Mouse (Mus musculus) cerebellum, postnatal 4 days (tissue): Measurements from ENCODE around the gene Acsl6.

ENCODE experiments used
- DNase-seq, 2 experiments: peaks; one replicate each; pipeline ENCODE4 v3.0.0; 2022; ENCODE audit warnings: low spot score in 2 of 2, mixed read lengths in 1 of 2

The Acsl6 gene

GRCm38 (mm10) chr11:54307139-54307816 is 3.7 kb downstream of the Acsl6 start:
- DNase-seq = peak in 1 of 2 experiments; percentile 49

- no peak for DNase-seq
Observed at GRCm38 (mm10) chr11:54310588-54310987, 7.0 kb downstream of the Acsl6 start.

DNA sequence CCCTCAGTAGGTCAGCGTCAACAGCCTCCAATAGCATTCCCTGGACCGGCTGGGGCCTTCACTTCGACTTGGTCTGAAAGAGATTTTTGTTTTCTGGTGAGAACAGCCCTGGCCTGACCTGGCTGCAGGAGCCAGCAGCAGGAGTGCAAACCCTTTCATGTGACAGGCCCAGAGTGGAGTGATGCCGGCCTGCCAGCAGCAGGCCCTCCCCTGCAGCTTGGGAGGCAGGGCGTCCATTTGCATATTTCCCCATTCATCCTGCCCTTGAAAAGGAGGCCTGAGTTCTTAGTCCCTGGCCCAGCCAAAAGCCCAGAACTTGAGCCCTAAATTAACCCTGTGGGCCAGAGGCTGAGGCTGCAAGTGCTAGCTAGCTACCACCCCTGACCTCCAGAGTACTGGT is 8.4 kb downstream of the Acsl6 start:
- no peak for DNase-seq

DNA sequence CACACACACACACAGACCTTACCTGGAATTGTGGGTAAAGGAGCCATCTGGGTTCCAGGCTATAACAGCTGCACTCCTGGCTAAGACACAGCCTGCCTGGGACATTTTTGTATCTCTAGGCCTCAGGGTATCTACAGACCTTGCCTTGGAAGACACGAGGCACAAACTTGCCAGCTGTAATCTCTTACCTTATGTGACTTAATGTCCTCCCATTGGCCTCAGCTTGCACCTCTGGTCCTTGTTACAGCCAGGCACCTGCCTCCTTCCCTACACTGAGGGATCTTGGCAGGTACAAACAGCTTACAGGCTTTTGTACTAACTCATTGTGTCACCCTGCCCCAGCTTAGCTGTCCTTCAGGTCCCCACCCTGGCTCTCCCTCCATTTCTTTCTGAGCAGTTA is 9.0 kb downstream of the Acsl6 start:
- DNase-seq = no peak

DNA sequence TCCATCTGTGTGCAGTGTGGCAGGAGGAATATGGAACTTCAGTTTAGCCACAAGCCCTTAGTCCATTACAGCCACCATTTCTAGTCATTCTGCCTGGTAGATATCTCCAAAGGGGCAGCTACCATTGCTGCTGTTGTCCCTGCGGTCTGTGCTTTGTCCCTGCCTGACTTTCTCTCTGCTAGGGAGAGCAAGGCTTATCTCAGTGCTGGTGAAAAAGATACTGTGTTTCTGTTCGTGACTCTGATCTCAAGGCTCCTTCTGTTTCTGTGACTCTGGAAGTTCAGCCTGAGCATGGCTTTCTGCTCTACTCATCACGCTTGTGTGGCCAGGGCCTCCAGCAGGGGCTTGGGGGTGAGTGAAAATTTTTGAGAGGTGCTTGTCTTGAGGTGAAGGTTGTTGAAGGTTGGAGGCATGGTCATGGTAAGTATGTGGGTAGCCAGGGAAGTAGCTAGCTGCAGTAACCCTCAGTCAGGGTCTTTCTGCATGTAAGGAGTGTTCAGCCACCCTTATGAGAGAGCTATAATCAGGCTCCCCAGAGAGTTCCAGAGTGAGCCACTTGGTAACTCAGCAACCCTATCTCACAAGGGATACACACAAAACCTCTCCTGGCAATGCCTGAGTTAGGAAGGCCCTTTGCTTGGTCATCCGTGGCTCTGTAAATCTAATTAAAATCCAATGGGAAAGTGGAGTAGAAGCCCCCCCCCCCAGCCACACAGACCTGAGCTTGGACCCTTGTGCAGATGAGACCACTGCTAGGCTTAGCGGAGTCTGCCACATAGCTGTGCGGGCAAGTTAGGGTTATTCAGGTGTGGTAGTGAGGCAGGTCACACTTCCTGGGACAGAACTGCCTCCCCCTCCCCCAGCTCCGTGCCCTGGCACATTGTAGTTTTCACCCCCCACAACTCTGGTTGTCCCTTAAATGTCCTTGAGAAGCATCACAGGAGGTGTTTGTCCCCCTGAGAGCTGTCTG is 10.1 kb downstream of the Acsl6 start:
- no peak for DNase-seq

DNA sequence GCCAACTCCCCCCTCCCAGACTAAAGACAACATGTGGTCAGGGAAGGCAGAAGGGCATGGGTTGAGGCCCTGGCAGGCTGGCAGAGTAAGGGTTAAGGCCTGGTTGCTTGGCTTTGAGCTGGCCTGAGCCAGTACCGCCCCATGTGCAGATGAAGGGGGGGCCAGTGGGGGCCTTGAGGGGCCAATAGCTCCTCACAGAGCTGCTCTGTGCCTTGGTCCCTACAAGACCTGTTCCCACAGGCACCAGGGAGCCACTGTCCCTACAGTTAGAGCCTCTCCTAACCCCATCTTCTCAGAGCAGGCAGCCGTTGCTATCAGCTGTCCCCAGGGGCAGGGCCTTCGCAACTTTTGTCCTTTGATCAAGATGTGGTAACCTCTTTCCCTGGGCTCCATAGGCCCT is 11.1 kb downstream of the Acsl6 start:
- DNase-seq = peak in 1 of 2 experiments; percentile 39

- DNase-seq = no peak
Observed at GRCm38 (mm10) chr11:54315336-54315735, 11.7 kb downstream of the Acsl6 start.

DNA sequence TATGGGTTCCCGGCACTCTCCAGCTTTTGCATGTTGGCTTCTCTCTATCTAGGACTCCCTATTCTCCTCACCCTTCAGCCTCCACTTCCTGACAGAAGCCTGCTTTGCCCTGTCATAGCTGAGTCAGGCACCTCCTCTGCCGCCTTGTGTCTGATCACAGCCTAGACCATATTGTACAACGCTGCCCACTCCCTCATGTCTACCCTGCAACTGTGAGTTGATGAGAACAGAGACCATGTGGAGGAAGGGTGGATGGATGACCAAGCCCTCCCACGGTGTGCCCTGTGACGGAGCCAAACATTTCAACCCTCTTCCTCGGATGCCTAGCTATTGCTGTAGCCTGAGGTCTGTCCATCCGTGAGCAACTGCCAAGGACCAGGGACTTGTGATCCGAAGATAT is 13.8 kb downstream of the Acsl6 start:
- DNase-seq = no peak

DNA sequence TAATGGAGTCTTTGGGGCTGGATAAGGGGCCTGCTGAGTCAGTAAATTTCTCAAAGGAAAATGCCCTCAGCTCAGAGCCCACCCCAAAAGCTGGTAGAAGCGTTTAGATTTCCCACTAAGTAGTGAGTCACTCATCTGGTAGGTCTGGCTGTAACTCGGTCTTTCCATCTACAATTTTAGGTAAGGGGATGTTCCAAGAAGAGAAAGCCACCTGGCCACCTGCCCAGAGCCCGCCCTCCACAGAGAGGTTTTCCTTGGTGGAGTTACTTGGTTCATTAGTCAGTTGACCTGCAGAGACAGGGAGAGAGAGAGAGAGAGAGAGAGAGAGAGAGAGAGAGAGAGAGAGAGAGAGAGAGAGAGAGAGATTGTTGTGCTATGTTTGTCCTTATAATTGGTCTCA is 14.2 kb downstream of the Acsl6 start:
- no peak for DNase-seq

GRCm38 (mm10) chr11:54321802-54322532 is 18.4 kb downstream of the Acsl6 start:
- DNase-seq = no peak

DNA sequence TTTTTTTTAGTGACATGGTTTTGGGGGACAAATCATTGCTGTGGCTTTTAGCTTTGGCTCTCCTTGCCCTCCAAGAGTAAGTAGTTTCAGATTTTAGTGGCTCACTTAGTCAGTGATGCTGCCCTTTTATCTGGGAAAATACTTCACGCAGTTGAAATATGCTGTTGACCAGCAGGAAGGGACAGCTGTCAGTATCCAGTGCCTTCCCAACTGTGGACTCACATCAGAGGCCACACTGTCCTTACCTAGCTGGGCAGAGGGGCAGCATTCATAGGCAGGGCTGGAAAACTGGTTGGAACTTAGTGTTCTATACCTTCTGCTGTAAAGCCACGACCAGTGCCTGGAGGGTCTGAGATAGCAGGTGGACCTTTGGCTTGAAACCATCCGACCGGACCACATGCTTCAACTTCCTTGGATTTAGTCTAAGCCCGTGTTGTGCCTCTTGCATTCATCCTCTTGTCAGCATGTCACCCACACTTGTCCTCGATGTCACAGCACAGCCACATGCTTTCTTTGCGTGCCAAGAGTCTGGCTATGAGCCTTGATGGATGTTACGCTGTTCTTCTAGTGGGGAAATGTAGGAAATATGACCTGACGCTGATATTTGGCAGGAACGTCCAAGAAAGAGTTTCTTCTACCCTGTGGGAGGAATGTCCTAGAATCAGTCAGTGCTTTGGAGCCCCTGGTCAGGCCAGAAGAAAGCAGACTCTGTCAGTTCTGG is 28.0 kb downstream of the Acsl6 start:
- DNase-seq = no peak

DNA sequence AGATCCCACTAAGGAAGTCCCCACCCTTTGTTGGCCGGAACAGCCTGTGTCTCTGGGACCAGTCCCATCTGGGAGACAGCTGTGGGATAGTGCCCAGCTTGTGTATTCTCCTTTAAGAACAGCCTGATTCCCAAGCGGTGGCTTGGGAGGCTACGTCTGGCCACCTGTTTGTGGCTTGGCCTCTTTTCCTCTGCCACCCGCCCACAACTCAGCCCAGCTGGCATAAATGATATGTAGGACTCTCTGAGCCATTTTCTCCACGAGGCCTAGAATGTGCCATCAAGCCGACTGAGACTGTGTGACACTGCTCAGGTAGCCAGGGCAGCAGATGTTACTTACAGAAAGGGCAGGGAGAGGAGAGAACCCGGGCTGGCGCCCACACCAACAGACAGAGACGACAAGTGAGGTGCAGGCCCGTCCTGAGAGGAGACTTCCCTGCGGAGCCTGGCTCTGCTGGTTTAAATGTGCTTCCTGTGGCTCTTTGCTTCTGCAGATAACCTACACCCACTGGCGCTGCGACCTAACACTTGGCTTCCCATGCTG is 32.6 kb downstream of the Acsl6 start:
- DNase-seq = peak in 1 of 2 experiments; percentile 22

DNA sequence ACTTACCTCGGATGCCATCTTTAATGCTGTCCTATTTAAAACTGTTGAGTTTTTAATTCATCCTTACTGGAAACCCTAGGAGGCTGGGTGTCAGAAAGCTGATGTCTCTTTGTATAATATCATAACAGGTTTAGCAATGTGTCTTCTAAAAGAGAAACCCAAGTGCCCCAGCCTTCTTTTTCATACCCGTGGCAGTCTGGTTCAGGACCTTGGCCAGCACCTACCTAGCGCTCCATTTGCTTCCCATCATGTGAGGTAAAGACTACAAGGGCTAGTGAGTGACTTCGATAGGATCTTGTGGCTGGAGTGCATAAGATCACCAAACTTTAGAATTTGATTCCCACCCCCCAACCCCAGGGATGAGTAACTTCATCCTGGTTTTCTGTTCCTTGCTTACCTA is 40.1 kb downstream of the Acsl6 start:
- DNase-seq = no peak

DNA sequence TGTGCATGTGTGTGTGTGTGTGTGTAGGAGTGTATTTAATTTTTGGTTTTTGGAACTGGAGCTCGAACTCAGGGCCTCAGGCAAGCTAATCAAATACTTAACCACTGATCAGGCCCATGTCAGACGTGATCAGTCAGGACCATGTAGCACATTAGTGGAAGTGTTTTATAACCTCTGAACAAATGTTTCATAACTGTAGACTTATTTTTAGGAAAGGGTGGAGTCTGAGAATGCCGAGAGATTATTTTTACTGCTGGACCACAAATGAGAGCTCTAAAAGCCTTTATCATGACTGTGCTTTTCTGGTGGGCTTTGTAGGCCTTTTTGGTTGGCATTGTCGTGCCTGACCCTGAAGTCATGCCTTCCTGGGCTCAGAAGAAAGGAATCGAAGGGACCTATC is 48.1 kb downstream of the Acsl6 start:
- DNase-seq = no peak

DNA sequence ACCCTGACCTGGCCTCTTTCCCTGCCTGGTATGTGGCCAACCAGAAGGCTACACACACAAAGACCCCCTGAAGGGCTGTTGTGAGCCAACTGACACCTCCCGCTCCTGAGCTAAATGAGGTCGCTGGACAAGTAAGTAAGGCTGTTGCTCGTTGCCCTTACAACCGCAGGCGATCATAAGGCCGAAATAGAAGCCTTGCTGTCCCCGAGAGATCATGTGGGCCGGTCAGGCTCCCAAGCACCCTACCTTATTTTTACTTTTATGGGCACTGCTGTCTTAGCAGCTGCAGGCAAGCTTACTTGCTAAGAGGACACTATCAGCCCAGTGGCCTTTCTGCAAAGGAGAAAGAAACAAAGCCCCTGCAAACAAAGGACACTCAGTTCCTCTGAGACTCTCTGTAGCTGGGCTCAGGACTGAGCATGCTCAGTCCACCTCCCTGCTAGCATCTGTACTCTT is 49.6 kb downstream of the Acsl6 start:
- DNase-seq = no peak

DNA sequence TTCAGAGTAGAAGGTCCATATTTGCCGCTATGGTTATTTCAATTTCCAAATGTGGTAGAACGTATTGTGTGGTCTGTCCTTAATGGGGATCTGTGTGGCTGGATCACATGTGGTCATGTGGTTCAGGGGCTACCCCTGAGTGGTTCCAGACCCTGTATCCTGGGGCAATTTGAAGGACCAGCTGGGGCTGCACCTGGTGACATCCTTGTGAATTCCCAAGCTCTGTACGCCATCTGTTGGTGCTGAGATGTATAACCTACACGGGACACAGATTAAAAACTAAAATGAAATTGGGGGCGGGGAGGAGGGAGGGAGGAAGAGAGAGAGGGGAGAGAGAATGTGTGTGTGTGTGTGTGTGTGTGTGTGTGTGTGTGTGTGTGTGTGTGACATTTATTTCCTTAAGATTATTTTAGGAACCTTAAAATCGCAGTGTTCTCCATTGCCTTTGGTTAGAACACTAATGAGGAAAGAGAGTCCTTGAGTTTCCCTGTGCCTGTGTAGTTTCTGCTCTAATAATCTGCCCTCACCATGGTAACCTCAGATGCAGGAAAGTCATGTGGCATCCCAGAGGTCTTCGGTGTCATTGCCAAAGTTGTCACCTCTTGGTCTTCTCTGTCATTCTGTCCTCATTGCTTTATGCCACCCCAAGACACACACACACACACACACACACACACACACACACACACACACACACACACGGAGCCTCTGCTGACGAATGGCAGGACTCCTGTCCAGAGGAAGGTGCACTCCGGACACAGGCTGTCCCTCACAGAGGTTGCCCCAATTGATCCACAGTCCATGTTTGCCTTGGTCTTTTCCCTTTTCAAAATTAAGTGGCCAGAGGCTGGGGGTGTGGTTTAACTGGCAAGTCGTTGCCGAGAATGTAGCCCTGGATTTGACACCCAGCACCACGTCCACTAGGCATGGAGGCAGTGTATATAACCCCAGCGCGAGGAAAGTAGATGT is 51.3 kb downstream of the Acsl6 start:
- DNase-seq = peak in 1 of 2 experiments; percentile 58

GRCm38 (mm10) chr11:54355564-54355955 is 52.0 kb downstream of the Acsl6 start:
- no peak for DNase-seq

- DNase-seq = no peak
Observed at GRCm38 (mm10) chr11:54356676-54357075, 53.1 kb downstream of the Acsl6 start.

GRCm38 (mm10) chr11:54372553-54372952 is 69.0 kb downstream of the Acsl6 start:
- no peak for DNase-seq

- DNase-seq = no peak
Observed at GRCm38 (mm10) chr11:54390386-54390785, 86.8 kb downstream of the Acsl6 start.
